Mouse (Mus musculus): ENCODE results near the gene Ebf3.

DNA sequence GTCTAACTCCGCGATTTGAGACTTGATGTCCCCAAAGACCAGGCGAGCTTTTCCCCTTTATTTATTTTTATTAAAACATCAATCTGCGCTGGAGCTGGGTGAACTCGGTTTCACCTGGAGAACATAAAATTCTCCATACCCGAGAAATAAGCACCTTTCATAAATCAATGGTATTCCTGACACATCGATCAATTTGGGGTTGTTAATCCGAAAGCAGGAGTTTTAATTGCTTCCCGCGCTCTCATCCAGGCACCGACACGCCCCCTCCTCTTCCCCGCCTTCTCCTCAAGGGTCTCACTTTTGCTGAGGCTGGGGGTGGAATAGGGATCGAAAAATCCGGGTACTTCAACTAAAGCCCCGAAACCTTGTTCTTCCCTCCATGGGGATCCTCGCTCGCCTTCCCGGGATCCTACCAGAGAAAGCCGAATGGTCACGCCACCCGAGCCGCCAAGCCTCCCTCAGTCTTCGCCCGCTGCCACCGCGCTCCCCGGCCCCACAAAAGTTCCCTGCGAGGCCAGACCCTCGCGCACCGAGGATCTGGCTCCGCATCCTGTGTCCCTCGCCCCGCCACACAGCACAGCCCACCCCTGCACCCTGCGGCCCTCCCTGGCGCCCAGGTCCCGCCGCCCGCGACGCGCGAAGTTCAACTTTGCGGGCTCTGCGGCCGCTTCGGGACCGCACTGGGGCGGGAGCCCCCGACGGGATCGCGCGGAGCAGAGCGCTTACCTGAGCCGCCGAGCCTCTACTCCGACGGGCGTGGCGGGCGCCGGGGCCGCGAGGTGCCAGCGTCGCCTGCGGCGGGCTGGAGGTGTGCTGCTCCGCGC, 7.9 kb upstream of the Ebf3 start:
- no peak for TF ChIP-seq CTCF (IDR thresholded peaks at IDR 0.05; ENCODE audit: borderline replicate concordance, insufficient read depth, low read depth, low read length)
- no peak for TF ChIP-seq POLR2A (IDR thresholded peaks at IDR 0.05; ENCODE audit: borderline replicate concordance, insufficient read depth, low read length)

All from cerebellum, adult 2 months (tissue).